In the genomic region with DNA sequence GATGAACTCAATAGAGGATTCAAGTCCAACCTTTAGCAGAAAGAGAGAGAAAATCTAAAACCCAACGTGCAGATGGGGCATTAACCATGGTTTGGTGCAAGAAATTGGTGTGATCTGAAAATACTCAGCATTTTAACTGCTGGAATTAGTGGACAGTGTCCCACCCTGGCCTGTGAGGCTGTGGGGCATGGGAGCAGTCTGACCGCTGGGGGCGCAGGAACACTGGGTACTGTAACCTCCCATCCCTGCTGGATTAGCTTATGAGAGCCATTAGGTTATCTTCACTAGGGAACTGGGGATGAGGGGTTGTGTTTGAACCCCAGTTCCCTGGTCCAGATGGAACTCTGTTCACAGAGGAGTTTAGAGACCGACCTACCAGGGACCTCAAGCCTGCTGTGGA, we compare ENCODE assay signal across 21 mouse cellular contexts. TPM values are rescaled to one million over a fixed set of nuclear protein-coding genes. Genes with fewer than 3 reads are reported as not detected.
DNase-seq lines count a peak whose midpoint lies in the region; ATAC-seq and TF ChIP-seq lines count a peak whose summit lies in the region.
"Had no signal": no experiment of that assay in that cellular context is flagged by ENCODE, and none has a peak within 500 bp of the region (broad histone marks: within the 10 kb centered on the region; RNA-seq: fewer than 3 reads in every experiment).

No protein-coding gene starts in this region.

- WGBS in heart, postnatal 0 days: 75% methylated on average over 4 of the region's 4 CpGs
- 83% methylated on average over 4 of the region's 4 CpGs for WGBS in lung, postnatal 0 days
- WGBS in lung, adult 2 months: 84% methylated on average over 4 of the region's 4 CpGs
- 89% methylated on average over 4 of the region's 4 CpGs for WGBS in kidney, adult 2 months

- no peak for DNase-seq in heart, postnatal 0 days (ENCODE audit: low spot score)
- DNase-seq in heart, postnatal 4 days: no peak
- no peak for DNase-seq in lung, postnatal 0 days (ENCODE audit: low spot score)
- no peak for DNase-seq in lung, adult 2 months
- peak; percentile 38 for DNase-seq in ZHBTc4 (ENCODE audit: low read depth, low spot score)
- DNase-seq in kidney, adult 2 months: no peak
- DNase-seq: adrenal gland, adult 2 months; adrenal gland, postnatal 25 days; cerebellum, adult 18-20 months; cerebellum, adult 9-11 months; cerebellum, postnatal 36 days; forebrain, postnatal 0 days; gastrocnemius, postnatal 14 days; heart, postnatal 10 days had no signal

- no peaks in the 10 kb centered on the region for H3K9me3 ChIP-seq in heart, postnatal 0 days (replicated peaks; ENCODE audit: control insufficient read depth, low read length)
- no peaks in the 10 kb centered on the region for H3K9me3 ChIP-seq in lung, postnatal 0 days (ENCODE audit: low read length)
- H3K9me3 ChIP-seq in ES-Bruce4 (replicated peaks; ENCODE audit: control insufficient read depth, insufficient read depth, low read length, poor library complexity, severe bottlenecking): no peaks in the 10 kb centered on the region
- H3K9me3 ChIP-seq: embryonic facial prominence, embryonic 10.5 days; forebrain, embryonic 13.5 days; heart, embryonic 13.5 days; intestine, embryonic 15.5 days had no signal

- no peaks in the 10 kb centered on the region for H3K36me3 ChIP-seq in heart, postnatal 0 days (replicated peaks; ENCODE audit: control insufficient read depth, insufficient read depth, low read length)
- no peaks in the 10 kb centered on the region for H3K36me3 ChIP-seq in lung, postnatal 0 days (ENCODE audit: insufficient read depth, low read length)
- H3K36me3 ChIP-seq in ES-Bruce4 (ENCODE audit: control insufficient read depth, insufficient read depth, low read length, poor library complexity, severe bottlenecking): no peaks in the 10 kb centered on the region
- H3K36me3 ChIP-seq in kidney, adult 2 months (ENCODE audit: control insufficient read depth, insufficient read depth, low read length): no peaks in the 10 kb centered on the region
- H3K36me3 ChIP-seq: embryonic facial prominence, embryonic 10.5 days; heart, embryonic 13.5 days; intestine, embryonic 15.5 days had no signal

- H3K27me3 ChIP-seq in heart, postnatal 0 days (ENCODE audit: control insufficient read depth, insufficient read depth, low read length): no peaks in the 10 kb centered on the region
- H3K27me3 ChIP-seq in lung, postnatal 0 days (replicated peaks; ENCODE audit: insufficient read depth, low read length): no peaks in the 10 kb centered on the region
- H3K27me3 ChIP-seq in ES-Bruce4 (ENCODE audit: control insufficient read depth, insufficient read depth, low read length, poor library complexity, severe bottlenecking): no peaks in the 10 kb centered on the region
- H3K27me3 ChIP-seq in kidney, adult 2 months (replicated peaks; ENCODE audit: control insufficient read depth, insufficient read depth, low read length): no peaks in the 10 kb centered on the region
- H3K27me3 ChIP-seq: forebrain, embryonic 13.5 days; heart, embryonic 13.5 days; intestine, embryonic 15.5 days had no signal

- no peak for TF ChIP-seq POLR2A in lung, adult 2 months (IDR thresholded peaks at IDR 0.05; ENCODE audit: borderline replicate concordance, extremely low read depth, low read depth, low read length)
- TF ChIP-seq POLR2A in ES-Bruce4 (IDR thresholded peaks at IDR 0.05; ENCODE audit: insufficient read depth, low read length): no peak
- no peak for TF ChIP-seq POLR2A in kidney, adult 2 months (IDR thresholded peaks at IDR 0.05; ENCODE audit: low read depth, low read length)

- H3K4me2 ChIP-seq in heart, postnatal 0 days (ENCODE audit: low read depth, low read length): no peak overlapping the region
- H3K4me2 ChIP-seq in lung, postnatal 0 days (replicated peaks; ENCODE audit: low read depth, low read length): no peak overlapping the region
- H3K4me2 ChIP-seq: forebrain, embryonic 13.5 days; heart, embryonic 13.5 days; hindbrain, embryonic 14.5 days; intestine, embryonic 15.5 days had no signal

- no peak for ATAC-seq in heart, postnatal 0 days (ENCODE audit: insufficient read depth, low read depth)
- ATAC-seq in lung, postnatal 0 days: no peak
- no peak for ATAC-seq in activated CD4-positive, CD25-positive, alpha-beta regulatory T cell, adult 4 months
- ATAC-seq: forebrain, embryonic 13.5 days; forebrain, postnatal 0 days; intestine, embryonic 15.5 days had no signal

- 0 out of 2 replicates have a peak, but pooled peaks have one; percentile 5 for TF ChIP-seq CTCF in heart, postnatal 0 days (IDR thresholded peaks at IDR 0.05; ENCODE audit: low read depth)
- TF ChIP-seq CTCF in lung, postnatal 0 days (IDR thresholded peaks at IDR 0.05): 0 out of 2 replicates have a peak, but pooled peaks have one; percentile 22
- TF ChIP-seq CTCF in lung, adult 2 months (IDR thresholded peaks at IDR 0.05; ENCODE audit: insufficient read depth, low read length): no peak
- TF ChIP-seq CTCF in ES-Bruce4 (IDR thresholded peaks at IDR 0.05; ENCODE audit: low read depth, low read length): peak; percentile 52
- TF ChIP-seq CTCF in kidney, adult 2 months (conservative IDR thresholded peaks at IDR 0.05; ENCODE audit: insufficient read depth, insufficient read length, low read depth, low read length): no peak

- no peak overlapping the region for H3K4me3 ChIP-seq in heart, postnatal 0 days (ENCODE audit: low read depth, low read length)
- no peak overlapping the region for H3K4me3 ChIP-seq in lung, postnatal 0 days (ENCODE audit: low read depth, low read length)
- no peak overlapping the region for H3K4me3 ChIP-seq in lung, adult 2 months (replicated peaks; ENCODE audit: extremely low read depth, low read depth, low read length)
- H3K4me3 ChIP-seq in ES-Bruce4 (ENCODE audit: low read depth, low read length): no peak overlapping the region
- H3K4me3 ChIP-seq in kidney, adult 2 months (ENCODE audit: insufficient read depth, low read depth, low read length): no peak overlapping the region
- H3K4me3 ChIP-seq: embryonic facial prominence, embryonic 10.5 days; forebrain, embryonic 13.5 days; heart, embryonic 13.5 days; intestine, embryonic 15.5 days had no signal

- H3K9ac ChIP-seq in heart, postnatal 0 days (replicated peaks; ENCODE audit: low read depth, low read length): no peak overlapping the region
- H3K9ac ChIP-seq in lung, postnatal 0 days (replicated peaks; ENCODE audit: low read depth): no peak overlapping the region
- no peak overlapping the region for H3K9ac ChIP-seq in ES-Bruce4 (ENCODE audit: low read depth, poor library complexity, severe bottlenecking)
- H3K9ac ChIP-seq: forebrain, embryonic 13.5 days; forebrain, postnatal 0 days; heart, embryonic 13.5 days; hindbrain, embryonic 14.5 days; intestine, embryonic 15.5 days had no signal

- TF ChIP-seq EP300 in heart, postnatal 0 days (IDR thresholded peaks at IDR 0.05; ENCODE audit: low read depth): no peak
- TF ChIP-seq EP300 in lung, postnatal 0 days (IDR thresholded peaks at IDR 0.05): no peak
- TF ChIP-seq EP300 in ES-Bruce4 (IDR thresholded peaks at IDR 0.05; ENCODE audit: insufficient read depth, low read depth, low read length): no peak

- H3K4me1 ChIP-seq in heart, postnatal 0 days (ENCODE audit: control insufficient read depth, insufficient read depth): no peaks in the 10 kb centered on the region
- H3K4me1 ChIP-seq in lung, postnatal 0 days (ENCODE audit: insufficient read depth, low read depth, low read length): no peaks in the 10 kb centered on the region
- H3K4me1 ChIP-seq in lung, adult 2 months (ENCODE audit: control insufficient read depth, insufficient read depth, low read length): no peaks in the 10 kb centered on the region
- peaks cover 2% of the 10 kb centered on the region for H3K4me1 ChIP-seq in ES-Bruce4 (ENCODE audit: control insufficient read depth, insufficient read depth, low read length)
- peaks cover 8% of the 10 kb centered on the region for H3K4me1 ChIP-seq in kidney, adult 2 months (ENCODE audit: control insufficient read depth, insufficient read depth, low read length)
- H3K4me1 ChIP-seq: forebrain, embryonic 13.5 days had no signal

- no peak overlapping the region for H3K27ac ChIP-seq in heart, postnatal 0 days (ENCODE audit: low read depth)
- H3K27ac ChIP-seq in lung, postnatal 0 days (ENCODE audit: low read length): no peak overlapping the region
- H3K27ac ChIP-seq in ES-Bruce4 (ENCODE audit: insufficient read depth, low read length): no peak overlapping the region
- no peak overlapping the region for H3K27ac ChIP-seq in kidney, adult 2 months (ENCODE audit: insufficient read depth, low read depth, low read length)
- H3K27ac ChIP-seq: embryonic facial prominence, embryonic 10.5 days; forebrain, embryonic 13.5 days; heart, embryonic 13.5 days; hindbrain, embryonic 14.5 days; intestine, embryonic 15.5 days had no signal

RNA-seq across cellular contexts. Expression of a gene that starts 13.9 kb away (rescaled TPM):
- total RNA-seq in heart, postnatal 0 days (2014; rRNA removed; ENCODE audit: low replicate concordance): 61.2 and 69.2 TPM in 2 replicates
- 44.0 and 45.0 TPM in 2 replicates for polyA plus RNA-seq in heart, postnatal 0 days (2015; fragmentation: Nextera tagmentation; extraction: Ambion mirVana)
- total RNA-seq in heart, postnatal 4 days (2021): 100 to 1,000 TPM; 106 to 110 TPM
- polyA plus RNA-seq in lung, postnatal 0 days (2015; fragmentation: Nextera tagmentation; extraction: Ambion mirVana): 71.2 and 75.5 TPM in 2 replicates
- polyA plus RNA-seq in lung, adult 2 months (2012; rRNA removed): 113 and 270 TPM in 2 replicates
- polyA plus RNA-seq in ES-Bruce4 (2011; ENCODE audit: insufficient read depth, insufficient read length, low read depth, missing spikeins): 32.5 and 34.5 TPM in 2 replicates
- 33.8 and 38.8 TPM in 2 replicates for polyA plus RNA-seq in kidney, adult 2 months (2012; rRNA removed)
- 1 to 10 TPM; 4.2 to 4.3 TPM for polyA plus RNA-seq in activated CD4-positive, CD25-positive, alpha-beta regulatory T cell, adult 4 months (2017; shearing (Covaris generic))

Comparison
In these comparisons a context has a peak if more than half of its experiments do, and no peak if none do; other contexts are left out.
1. CTCF ChIP-seq: peak in heart, postnatal 0 days (single experiment), lung, postnatal 0 days (single experiment) and ES-Bruce4 (single experiment); none in lung, adult 2 months (single experiment) and kidney, adult 2 months (single experiment).